Mouse (Mus musculus) central nervous system, embryonic 18 days (tissue): ENCODE data around the gene Gm45711. TPM values are rescaled to one million over a fixed set of nuclear protein-coding genes. Genes with fewer than 3 reads are reported as not detected.

Experiments
- polyA plus RNA-seq: library from polyadenylated mRNA; depleted of rRNA; stranded (reverse); fragments of >200 nt; gene quantifications from 2 replicates; pipeline ENCODE4 v1.2.3, GENCODE M21; 2012; rRNA removed

Gm45711 gene
- not detected in 2 replicates for polyA plus RNA-seq

DNA sequence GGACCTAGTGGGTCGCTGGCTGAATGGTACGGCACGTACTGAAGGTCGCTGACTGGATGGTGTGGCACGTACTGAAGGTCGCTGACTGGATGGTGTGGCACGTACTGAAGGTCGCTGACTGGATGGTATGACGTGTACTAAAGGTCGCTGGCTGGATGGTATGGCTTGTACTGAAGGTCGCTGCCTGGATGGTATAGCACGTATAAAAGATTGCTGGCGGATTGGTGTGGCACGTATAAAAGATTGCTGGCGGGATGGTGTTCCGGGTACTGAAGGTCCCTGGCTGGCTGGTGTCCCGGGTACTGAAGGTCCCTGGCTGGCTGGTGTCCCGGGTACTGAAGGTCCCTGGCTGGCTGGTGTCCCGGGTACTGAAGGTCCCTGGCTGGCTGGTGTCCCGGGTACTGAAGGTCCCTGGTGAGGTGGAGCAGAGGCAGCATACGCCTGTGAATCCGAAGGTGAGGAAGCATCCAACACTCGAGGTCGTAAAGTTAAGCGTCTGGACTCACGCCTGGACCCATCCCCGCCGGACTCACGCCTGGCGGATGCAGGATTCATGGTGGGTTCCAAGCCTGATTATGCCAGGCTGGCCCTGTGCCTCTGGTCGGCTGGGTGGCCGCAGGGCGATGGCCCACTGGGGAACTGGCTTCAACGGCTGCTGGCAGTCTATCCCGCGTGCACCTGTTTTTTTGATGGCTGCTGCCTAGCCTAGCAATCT is at the start of gene Gm45711, which contains the start of gene Cmtm1:
Gm45711 (minus strand) TSS at position 641 of the 715 bp plus-strand sequence.
Cmtm1 (minus strand) TSS at position 705 of the 715 bp plus-strand sequence.

DNA sequence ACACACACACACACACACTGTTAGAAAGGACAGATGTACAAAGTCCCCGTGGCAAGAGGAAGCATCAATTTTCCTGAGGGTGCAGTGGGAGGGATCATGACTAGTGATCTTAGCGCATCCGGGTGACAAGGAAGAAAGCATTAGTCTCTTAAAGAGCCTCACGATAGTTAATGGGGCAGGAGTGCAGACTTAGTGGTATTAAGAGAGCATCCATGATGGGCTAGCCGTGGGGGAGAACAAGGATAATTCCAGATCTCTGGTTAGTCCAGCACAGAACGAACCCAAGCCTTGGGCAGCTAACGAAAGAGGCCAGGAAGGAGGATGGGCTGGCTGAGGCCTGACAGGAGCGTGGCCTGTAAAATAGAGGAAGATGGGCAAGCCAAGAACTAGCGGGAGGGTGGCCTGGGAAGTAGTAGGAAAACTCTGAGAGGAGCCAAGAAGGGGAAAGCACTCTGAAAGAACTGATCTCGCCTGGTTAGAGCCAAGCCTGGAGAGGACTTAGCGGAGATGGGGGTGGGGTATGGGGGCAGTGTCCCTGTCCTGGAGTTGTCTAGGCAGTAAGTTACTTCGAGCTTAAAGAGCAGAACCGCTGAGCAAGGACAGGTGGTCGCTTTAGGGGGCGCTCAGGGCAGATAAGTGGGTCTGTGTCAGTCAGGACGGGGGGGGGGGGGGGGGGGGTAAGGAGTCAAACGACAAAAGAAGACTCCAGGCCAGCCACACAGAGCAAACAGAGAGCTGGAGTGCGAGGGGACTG is 29.5 kb upstream of the Gm45711 start, which contains the start of gene Cmtm3:
Cmtm3 (plus strand) TSS at position 182 of the 754 bp plus-strand sequence.

DNA sequence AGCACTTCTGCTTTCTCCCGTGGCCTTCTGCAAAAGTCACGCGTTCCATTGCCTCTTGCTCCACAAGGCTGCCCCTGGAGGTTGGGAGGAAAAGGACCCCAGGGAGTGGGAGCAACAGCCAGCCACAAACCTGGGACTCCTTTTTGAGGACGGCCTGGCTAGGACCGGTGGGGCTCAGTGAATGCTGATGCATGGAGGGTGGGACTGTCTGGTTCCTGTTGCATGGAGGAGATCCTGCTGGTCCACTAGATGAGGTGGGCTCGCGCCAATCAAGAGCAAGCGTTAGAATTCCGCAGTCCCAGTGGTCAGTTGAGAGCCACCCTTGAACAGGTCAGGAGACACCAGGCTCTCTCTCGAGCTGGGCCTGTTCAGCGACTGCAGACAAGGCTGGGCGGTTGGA is 12.0 kb upstream of the Gm45711 start, which contains the start of gene Cmtm2b:
Cmtm2b (plus strand) TSS at position 301 of the 400 bp plus-strand sequence.

DNA sequence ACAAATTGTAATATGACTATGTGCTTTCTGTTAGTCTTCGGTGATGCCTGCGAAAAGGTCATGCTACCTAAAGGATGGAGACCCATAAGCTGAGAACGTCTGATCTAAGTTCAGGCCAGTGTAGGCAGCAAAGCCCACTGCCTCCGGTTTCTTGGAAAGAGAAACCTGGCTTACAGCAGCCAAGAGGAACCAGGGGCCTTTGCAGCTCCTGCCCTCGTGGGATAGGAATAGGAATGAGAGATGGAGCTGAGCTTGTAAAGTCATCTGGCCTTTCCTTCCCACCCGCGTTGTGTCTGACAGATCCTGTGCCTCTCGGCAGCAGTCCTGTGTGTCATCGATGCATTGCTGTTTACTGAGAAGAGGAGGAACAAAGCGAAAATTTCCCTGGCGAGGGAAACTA is 11.4 kb upstream of the Gm45711 start, which contains the start of gene Gm11020:
Gm11020 (plus strand) TSS at position 301 of the 400 bp plus-strand sequence.

DNA sequence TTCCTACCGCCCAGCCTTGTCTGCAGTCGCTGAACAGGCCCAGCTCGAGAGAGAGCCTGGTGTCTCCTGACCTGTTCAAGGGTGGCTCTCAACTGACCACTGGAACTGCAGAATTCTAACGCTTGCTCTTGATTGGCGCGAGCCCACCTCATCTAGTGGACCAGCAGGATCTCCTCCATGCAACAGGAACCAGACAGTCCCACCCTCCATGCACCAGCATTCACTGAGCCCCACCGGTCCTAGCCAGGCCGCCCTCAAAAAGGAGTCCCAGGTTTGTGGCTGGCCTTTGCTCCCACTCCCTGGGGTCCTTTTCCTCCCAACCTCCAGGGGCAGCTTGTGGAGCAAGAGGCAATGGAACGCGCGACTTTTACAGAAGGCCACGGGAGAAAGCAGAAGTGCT is 16.8 kb downstream of the Gm45711 start, which contains the start of gene Cmtm2a:
Cmtm2a (minus strand) TSS at position 101 of the 400 bp plus-strand sequence.

DNA sequence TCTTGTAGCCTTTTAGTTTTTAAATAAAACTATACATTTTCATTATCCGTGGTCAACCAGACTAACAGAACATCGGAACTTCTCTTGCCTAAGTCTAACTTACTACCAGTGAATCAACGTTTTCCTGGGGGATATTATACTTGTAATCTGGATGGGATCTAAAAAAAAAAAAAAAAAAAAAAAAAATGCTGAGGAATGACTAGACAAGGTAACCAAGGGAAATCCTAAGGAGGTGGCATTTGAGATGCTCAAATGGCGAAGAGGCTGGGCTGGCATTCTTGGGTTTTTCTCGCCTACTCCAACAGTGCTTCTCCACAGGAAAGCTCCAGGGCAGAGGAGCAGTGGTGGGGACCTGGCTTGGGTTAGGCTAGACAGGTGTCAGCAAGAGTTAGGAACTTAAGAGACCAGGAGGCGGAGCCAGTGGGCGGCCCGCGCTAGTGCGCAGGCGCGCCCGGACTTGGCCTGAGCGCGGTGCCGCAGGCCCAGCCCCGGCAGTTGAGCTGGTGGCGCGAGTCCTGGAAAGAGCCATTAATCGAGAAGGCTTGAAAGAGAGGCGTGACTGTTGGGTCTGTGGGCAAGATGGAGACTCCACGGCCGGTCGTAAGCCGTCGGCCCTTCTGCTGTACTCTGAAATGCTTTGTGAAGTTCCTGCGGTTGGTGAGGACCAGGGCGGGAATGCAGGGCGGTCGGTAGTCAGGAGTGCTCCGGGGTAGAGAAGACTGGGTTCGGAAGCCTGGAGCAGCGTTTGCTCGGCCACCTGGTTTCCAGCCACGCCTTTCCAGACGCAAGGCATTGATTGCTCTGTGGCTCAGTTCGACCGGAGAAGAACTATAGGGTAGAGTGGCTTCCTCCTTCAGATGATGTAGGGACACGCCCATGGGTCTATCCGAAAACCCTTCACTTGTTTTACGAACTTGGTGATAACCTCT is 59.2 kb downstream of the Gm45711 start, which contains the start of gene Cklf:
Cklf (plus strand) TSS at position 423 of the 929 bp plus-strand sequence.

DNA sequence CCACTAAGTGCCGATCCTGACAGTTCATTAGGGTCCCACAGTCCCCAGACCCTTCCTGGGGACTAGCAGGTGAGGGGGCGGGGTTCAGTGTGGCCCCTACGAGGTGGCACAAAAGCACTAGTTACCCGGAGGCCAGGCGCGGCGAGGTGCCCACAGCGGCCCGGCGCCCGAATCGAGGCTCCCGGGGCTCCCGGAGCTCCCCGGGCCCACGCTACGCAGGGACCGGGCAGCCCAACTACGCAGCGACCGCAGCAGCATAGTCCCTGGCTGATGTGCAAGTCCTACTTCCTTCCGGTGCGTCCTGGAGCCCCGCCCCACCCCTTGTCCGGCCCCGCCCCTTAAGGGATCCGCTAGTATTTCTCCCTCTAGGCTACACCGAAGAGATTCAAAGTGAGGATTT is 61.6 kb downstream of the Gm45711 start, which contains the start of gene Tk2:
Tk2 (minus strand) TSS at position 283 of the 400 bp plus-strand sequence.

Other genes starting within 250 kb of the Gm45711 start
- 13.8 and 15.6 TPM in 2 replicates for gene Cdh5, start 208.5 kb downstream of the Gm45711 start, polyA plus RNA-seq
- gene Bean1, start 139.6 kb downstream of the Gm45711 start, polyA plus RNA-seq, result 25.1 and 27.4 TPM in 2 replicates
- gene Tk2, start 61.5 kb downstream of the Gm45711 start, polyA plus RNA-seq, result 43.6 and 44.3 TPM in 2 replicates
- gene Cklf, start 59.2 kb downstream of the Gm45711 start, polyA plus RNA-seq, result 44.5 and 47.3 TPM in 2 replicates
- gene Cmtm2a, start 16.9 kb downstream of the Gm45711 start, polyA plus RNA-seq, result not detected in 2 replicates
- 0.10 TPM in 1 of 2 replicates, not detected in the other for gene Cmtm1, start 64 bp upstream of the Gm45711 start, polyA plus RNA-seq
- not detected in 2 replicates for gene Gm11020, start 11.5 kb upstream of the Gm45711 start, polyA plus RNA-seq
- gene Cmtm2b, start 12.1 kb upstream of the Gm45711 start, polyA plus RNA-seq, result not detected in 2 replicates
- gene Cmtm3, start 29.3 kb upstream of the Gm45711 start, polyA plus RNA-seq, result 48.1 and 55.4 TPM in 2 replicates
- 24.1 and 24.6 TPM in 2 replicates for gene Cmtm4, start 85.7 kb upstream of the Gm45711 start, polyA plus RNA-seq
- 108 and 110 TPM in 2 replicates for gene Dync1li2, start 133.0 kb upstream of the Gm45711 start, polyA plus RNA-seq
- 0.52 and 0.80 TPM in 2 replicates for gene Terb1, start 199.8 kb upstream of the Gm45711 start, polyA plus RNA-seq
- 91.5 and 98.5 TPM in 2 replicates for gene Nae1, start 224.6 kb upstream of the Gm45711 start, polyA plus RNA-seq
- 2.6 and 2.8 TPM in 2 replicates for gene Car7, start 224.6 kb upstream of the Gm45711 start, polyA plus RNA-seq